Mouse (Mus musculus): ENCODE measurements around the gene Mgrn1. TPM values are rescaled to one million over a fixed set of nuclear protein-coding genes. Genes with fewer than 3 reads are reported as not detected.

The Mgrn1 gene
- polyA plus RNA-seq, 1 experiment: 221 TPM

DNA sequence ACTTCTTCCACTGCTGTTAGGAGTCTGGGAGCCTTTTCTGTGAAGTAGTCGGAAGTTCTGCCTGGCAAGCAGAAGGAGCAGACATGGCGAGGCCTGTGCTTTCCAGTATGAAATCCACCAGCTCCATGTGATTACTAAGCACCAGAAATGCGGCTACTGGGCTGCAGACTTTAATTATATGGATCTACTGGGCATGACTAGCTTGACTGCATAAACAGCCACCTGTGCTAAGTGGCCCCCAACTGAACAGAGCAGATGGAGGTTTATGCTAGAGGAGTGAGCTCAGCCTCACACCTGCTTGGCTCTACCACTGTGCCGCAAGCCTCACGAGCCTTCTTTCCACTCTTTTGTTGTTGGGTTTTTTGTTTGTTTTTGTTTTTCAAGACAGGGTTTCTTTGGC is 88.5 kb downstream of the Mgrn1 start:
- DNase-seq (ENCODE audit: extremely low spot score in 1 of 2, low spot score in 1 of 2): no peak

- peak in 1 of 2 experiments; percentile 41 for DNase-seq (ENCODE audit: extremely low spot score in 1 of 2, low spot score in 1 of 2)
These were observed 90.1 kb downstream of the Mgrn1 start for GRCm38 (mm10) chr16:4976180-4976579.

- peak in 1 of 2 experiments; percentile 72 for DNase-seq (ENCODE audit: extremely low spot score in 1 of 2, low spot score in 1 of 2)
These were observed 92.4 kb downstream of the Mgrn1 start for GRCm38 (mm10) chr16:4978275-4979051.

- no peak for DNase-seq (ENCODE audit: extremely low spot score in 1 of 2, low spot score in 1 of 2)
These were observed 93.8 kb downstream of the Mgrn1 start for GRCm38 (mm10) chr16:4979755-4980380.

GRCm38 (mm10) chr16:4984717-4985116 is 98.7 kb downstream of the Mgrn1 start:
- no peak for DNase-seq (ENCODE audit: extremely low spot score in 1 of 2, low spot score in 1 of 2)

Other genes starting within 250 kb of the Mgrn1 start
- 5.9 and 6.9 TPM in 2 replicates for gene Vasn, start 246.3 kb upstream of the Mgrn1 start, polyA plus RNA-seq (2012; rRNA removed)
- 51.2 and 51.9 TPM in 2 replicates for gene Dnaja3, start 246.3 kb upstream of the Mgrn1 start, polyA plus RNA-seq (2012; rRNA removed)
- gene Coro7, start 206.5 kb upstream of the Mgrn1 start, polyA plus RNA-seq (2012; rRNA removed): 100 and 112 TPM in 2 replicates
- 18.5 and 22.1 TPM in 2 replicates for gene Nmral1, start 166.9 kb upstream of the Mgrn1 start, polyA plus RNA-seq (2012; rRNA removed)
- gene Hmox2, start 159.9 kb upstream of the Mgrn1 start, polyA plus RNA-seq (2012; rRNA removed): 95.8 and 101 TPM in 2 replicates
- 187 TPM in 2 replicates for gene Cdip1, start 96.0 kb upstream of the Mgrn1 start, polyA plus RNA-seq (2012; rRNA removed)
- 0.08 TPM in 1 of 2 replicates, not detected in the other for gene 4930562C15Rik, start 50.8 kb upstream of the Mgrn1 start, polyA plus RNA-seq (2012; rRNA removed)
- gene Ubald1, start 5.9 kb upstream of the Mgrn1 start, polyA plus RNA-seq (2012; rRNA removed): 51.3 and 66.1 TPM in 2 replicates
- 84.5 and 94.6 TPM in 2 replicates for gene Nudt16l1, start 52.5 kb downstream of the Mgrn1 start, polyA plus RNA-seq (2012; rRNA removed)
- gene Anks3, start 78.0 kb downstream of the Mgrn1 start, polyA plus RNA-seq (2012; rRNA removed): 102 and 107 TPM in 2 replicates
- gene Sept12, start 111.6 kb downstream of the Mgrn1 start, polyA plus RNA-seq (2012; rRNA removed): not detected in 2 replicates
- gene Smim22, start 121.0 kb downstream of the Mgrn1 start, polyA plus RNA-seq (2012; rRNA removed): 0.92 and 0.94 TPM in 2 replicates
- 320 and 348 TPM in 2 replicates for gene Rogdi, start 127.3 kb downstream of the Mgrn1 start, polyA plus RNA-seq (2012; rRNA removed)
- 139 and 151 TPM in 2 replicates for gene Glyr1, start 163.6 kb downstream of the Mgrn1 start, polyA plus RNA-seq (2012; rRNA removed)
- 28.6 and 34.9 TPM in 2 replicates for gene Ubn1, start 163.8 kb downstream of the Mgrn1 start, polyA plus RNA-seq (2012; rRNA removed)
- gene Ppl, start 246.2 kb downstream of the Mgrn1 start, polyA plus RNA-seq (2012; rRNA removed): 0.17 and 0.24 TPM in 2 replicates